Mouse (Mus musculus): ENCODE results near the gene Hcls1. TPM values are rescaled to one million over a fixed set of nuclear protein-coding genes. Genes with fewer than 3 reads are reported as not detected.

The Hcls1 gene
- polyA plus RNA-seq, 1 experiment from 2014 or later, result 7.8 TPM

- H3K4me2 ChIP-seq, result no peak overlapping the region
- H3K9ac ChIP-seq, result no peak overlapping the region
- H3K27ac ChIP-seq, result no peak overlapping the region
- H3K36me3 ChIP-seq, result peaks cover 60% of the 10 kb centered on the region
- H3K27me3 ChIP-seq, result no peaks in the 10 kb centered on the region
- WGBS, result 92% methylated on average over 10 of the region's 10 CpGs
- H3K9me3 ChIP-seq, result no peaks in the 10 kb centered on the region
- no peak overlapping the region for H3K4me3 ChIP-seq
- no peak for ATAC-seq (ENCODE audit: borderline replicate concordance, extremely low read depth, low FRiP score, low TSS enrichment)
- H3K4me1 ChIP-seq, result no peaks in the 10 kb centered on the region
Measured at GRCm38 (mm10) chr16:36931381-36931780, 3.4 kb upstream of the Hcls1 start.

- whole genome bisulfite sequencing, result 78% methylated on average over 3 of the region's 3 CpGs
- Histone ChIP-seq H3K9me3 (no peaks in the 10 kb centered on the region), H3K4me3 (no peak overlapping the region), H3K27me3 (no peaks in the 10 kb centered on the region), H3K36me3 (peaks cover 54% of the 10 kb centered on the region), H3K9ac (no peak overlapping the region), H3K4me1 (no peaks in the 10 kb centered on the region), H3K4me2 (no peak overlapping the region), H3K27ac (no peak overlapping the region)
- no peak for ATAC-seq (ENCODE audit: borderline replicate concordance, extremely low read depth, low FRiP score, low TSS enrichment)
Measured at GRCm38 (mm10) chr16:36931976-36932375, 2.8 kb upstream of the Hcls1 start.

- Histone ChIP-seq H3K4me2 (no peak overlapping the region), H3K9ac (no peak overlapping the region), H3K36me3 (peaks cover 49% of the 10 kb centered on the region), H3K4me1 (no peaks in the 10 kb centered on the region), H3K9me3 (no peaks in the 10 kb centered on the region), H3K27me3 (no peaks in the 10 kb centered on the region), H3K4me3 (no peak overlapping the region), H3K27ac (no peak overlapping the region)
- WGBS, result 96% methylated on average over 6 of the region's 6 CpGs
- ATAC-seq (ENCODE audit: borderline replicate concordance, extremely low read depth, low FRiP score, low TSS enrichment), result no peak
Measured at GRCm38 (mm10) chr16:36932546-36932945, 2.2 kb upstream of the Hcls1 start.

- H3K36me3 ChIP-seq, result peaks cover 31% of the 10 kb centered on the region
- WGBS, result 39% methylated on average over 6 of the region's 6 CpGs
- ATAC-seq (ENCODE audit: borderline replicate concordance, extremely low read depth, low FRiP score, low TSS enrichment), result 0 out of 2 replicates have a peak, but pooled peaks have one; percentile 21
- no peaks in the 10 kb centered on the region for H3K27me3 ChIP-seq
- no peaks in the 10 kb centered on the region for H3K4me1 ChIP-seq
- no peak overlapping the region for H3K27ac ChIP-seq
- no peak overlapping the region for H3K4me3 ChIP-seq
- no peak overlapping the region for H3K4me2 ChIP-seq
- no peaks in the 10 kb centered on the region for H3K9me3 ChIP-seq
- H3K9ac ChIP-seq, result no peak overlapping the region
Measured at GRCm38 (mm10) chr16:36934131-36934840, 497 bp upstream of the Hcls1 start.

- Histone ChIP-seq H3K27me3 (no peaks in the 10 kb centered on the region), H3K4me3 (no peak overlapping the region), H3K4me2 (no peak overlapping the region), H3K36me3 (peaks cover 19% of the 10 kb centered on the region), H3K27ac (no peak overlapping the region), H3K9ac (no peak overlapping the region), H3K4me1 (no peaks in the 10 kb centered on the region), H3K9me3 (no peaks in the 10 kb centered on the region)
- WGBS, result 75% methylated on average over 3 of the region's 3 CpGs
- ATAC-seq (ENCODE audit: borderline replicate concordance, extremely low read depth, low FRiP score, low TSS enrichment), result no peak
Measured at GRCm38 (mm10) chr16:36935814-36936213, 1.0 kb downstream of the Hcls1 start.

- H3K9me3 ChIP-seq, result no peaks in the 10 kb centered on the region
- no peaks in the 10 kb centered on the region for H3K27me3 ChIP-seq
- no peaks in the 10 kb centered on the region for H3K36me3 ChIP-seq
- H3K4me3 ChIP-seq, result no peak overlapping the region
- no peak overlapping the region for H3K9ac ChIP-seq
- H3K27ac ChIP-seq, result no peak overlapping the region
- no peak for ATAC-seq (ENCODE audit: borderline replicate concordance, extremely low read depth, low FRiP score, low TSS enrichment)
- WGBS, result 59% methylated on average over 6 of the region's 6 CpGs
- H3K4me2 ChIP-seq, result no peak overlapping the region
- H3K4me1 ChIP-seq, result no peaks in the 10 kb centered on the region
Measured at GRCm38 (mm10) chr16:36941137-36941727, 6.4 kb downstream of the Hcls1 start.

GRCm38 (mm10) chr16:36941895-36942294 lies 7.1 kb downstream of the Hcls1 start:
- 77% methylated on average over 4 of the region's 4 CpGs for WGBS
- Histone ChIP-seq H3K27me3 (no peaks in the 10 kb centered on the region), H3K36me3 (no peaks in the 10 kb centered on the region)

GRCm38 (mm10) chr16:36943591-36943990 lies 8.8 kb downstream of the Hcls1 start:
- Histone ChIP-seq H3K4me3 (no peak overlapping the region), H3K27me3 (no peaks in the 10 kb centered on the region), H3K9ac (no peak overlapping the region), H3K4me1 (no peaks in the 10 kb centered on the region), H3K36me3 (no peaks in the 10 kb centered on the region), H3K4me2 (no peak overlapping the region), H3K27ac (no peak overlapping the region), H3K9me3 (no peaks in the 10 kb centered on the region)
- 89% methylated on average over 3 of the region's 3 CpGs for WGBS
- no peak for ATAC-seq (ENCODE audit: borderline replicate concordance, extremely low read depth, low FRiP score, low TSS enrichment)

More at GRCm38 (mm10) chr16:36941895-36942294, 7.1 kb downstream of the Hcls1 start:
- no peak overlapping the region for H3K9ac ChIP-seq
- no peak overlapping the region for H3K4me3 ChIP-seq
- no peaks in the 10 kb centered on the region for H3K9me3 ChIP-seq
- no peaks in the 10 kb centered on the region for H3K4me1 ChIP-seq
- H3K4me2 ChIP-seq, result no peak overlapping the region
- no peak overlapping the region for H3K27ac ChIP-seq
- ATAC-seq (ENCODE audit: borderline replicate concordance, extremely low read depth, low FRiP score, low TSS enrichment), result no peak

GRCm38 (mm10) chr16:36944895-36945424 lies 10.2 kb downstream of the Hcls1 start:
- Histone ChIP-seq H3K27ac (no peak overlapping the region), H3K9ac (no peak overlapping the region), H3K4me1 (no peaks in the 10 kb centered on the region), H3K4me2 (no peak overlapping the region), H3K4me3 (no peak overlapping the region), H3K9me3 (no peaks in the 10 kb centered on the region), H3K36me3 (no peaks in the 10 kb centered on the region), H3K27me3 (no peaks in the 10 kb centered on the region)
- ATAC-seq (ENCODE audit: borderline replicate concordance, extremely low read depth, low FRiP score, low TSS enrichment), result no peak
- WGBS, result 74% methylated on average over 12 of the region's 12 CpGs

GRCm38 (mm10) chr16:36946459-36947159 lies 11.8 kb downstream of the Hcls1 start:
- H3K9me3 ChIP-seq, result no peaks in the 10 kb centered on the region
- no peaks in the 10 kb centered on the region for H3K27me3 ChIP-seq
- H3K27ac ChIP-seq, result no peak overlapping the region
- H3K4me2 ChIP-seq, result no peak overlapping the region
- WGBS, result 72% methylated on average over 8 of the region's 8 CpGs
- H3K4me3 ChIP-seq, result no peak overlapping the region
- no peaks in the 10 kb centered on the region for H3K4me1 ChIP-seq
- no peak for ATAC-seq (ENCODE audit: borderline replicate concordance, extremely low read depth, low FRiP score, low TSS enrichment)
- no peak overlapping the region for H3K9ac ChIP-seq
- H3K36me3 ChIP-seq, result no peaks in the 10 kb centered on the region

GRCm38 (mm10) chr16:36947646-36948197 lies 12.9 kb downstream of the Hcls1 start:
- 55% methylated on average over 4 of the region's 4 CpGs for WGBS
- no peaks in the 10 kb centered on the region for H3K27me3 ChIP-seq
- no peak overlapping the region for H3K4me2 ChIP-seq
- H3K27ac ChIP-seq, result no peak overlapping the region
- no peak overlapping the region for H3K4me3 ChIP-seq
- H3K36me3 ChIP-seq, result no peaks in the 10 kb centered on the region
- no peaks in the 10 kb centered on the region for H3K9me3 ChIP-seq
- H3K4me1 ChIP-seq, result no peaks in the 10 kb centered on the region
- H3K9ac ChIP-seq, result no peak overlapping the region
- no peak for ATAC-seq (ENCODE audit: borderline replicate concordance, extremely low read depth, low FRiP score, low TSS enrichment)
